10 mouse cellular contexts compared by ENCODE assay signal in genomic region chr13:60497714-60498400, GRCm38 (mm10).
A peak's percentile ranks its signal among the peaks of the same experiment; 100 is the strongest.
DNase-seq lines count a peak whose midpoint lies in the region; ATAC-seq and TF ChIP-seq lines count a peak whose summit lies in the region.
"Had no signal": no experiment of that assay in that cellular context is flagged by ENCODE, and none has a peak within 500 bp of the region (broad histone marks: within the 10 kb centered on the region; RNA-seq: fewer than 3 reads in every experiment).

No protein-coding gene starts in this region.

- H3K27ac ChIP-seq in intestine, embryonic 16.5 days (ENCODE audit: low read length): no peak overlapping the region
- peak overlapping the region; percentile 79 for H3K27ac ChIP-seq in liver, adult 2 months (replicated peaks; ENCODE audit: insufficient read depth, low read depth, low read length)
- H3K27ac ChIP-seq: heart, embryonic 13.5 days had no signal

- H3K27me3 ChIP-seq in intestine, embryonic 16.5 days (replicated peaks; ENCODE audit: control insufficient read depth, insufficient read depth, low read length): no peaks in the 10 kb centered on the region
- no peaks in the 10 kb centered on the region for H3K27me3 ChIP-seq in liver, adult 2 months (ENCODE audit: control insufficient read depth, insufficient read depth, low read length)
- H3K27me3 ChIP-seq: heart, embryonic 13.5 days had no signal

- H3K36me3 ChIP-seq in intestine, embryonic 16.5 days (ENCODE audit: control insufficient read depth, insufficient read depth, low read length): no peaks in the 10 kb centered on the region
- H3K36me3 ChIP-seq in liver, adult 2 months (ENCODE audit: control insufficient read depth, insufficient read depth, low read length): no peaks in the 10 kb centered on the region
- H3K36me3 ChIP-seq: heart, embryonic 13.5 days had no signal

- no peaks in the 10 kb centered on the region for H3K79me2 ChIP-seq in liver, adult 2 months (ENCODE audit: control insufficient read depth, insufficient read depth, low read length)

- no peak for TF ChIP-seq CTCF in liver, adult 2 months (IDR thresholded peaks at IDR 0.05; ENCODE audit: low read depth, low read length)

- H3K4me1 ChIP-seq in intestine, embryonic 16.5 days (ENCODE audit: control insufficient read depth, insufficient read depth, low read length): no peaks in the 10 kb centered on the region
- H3K4me1 ChIP-seq in liver, adult 2 months (ENCODE audit: control insufficient read depth, insufficient read depth, low read length): peaks cover 14% of the 10 kb centered on the region

- no peak for TF ChIP-seq POLR2A in liver, adult 2 months (IDR thresholded peaks at IDR 0.05; ENCODE audit: extremely low read depth, insufficient read depth, low read length)

- 0 out of 2 replicates have a peak overlapping the region, but pooled peaks have one; percentile 10 for H3K4me2 ChIP-seq in intestine, embryonic 16.5 days (ENCODE audit: low read depth, low read length)
- H3K4me2 ChIP-seq: heart, embryonic 13.5 days had no signal

- peak; percentile 41 for DNase-seq in adrenal gland, adult 2 months
- DNase-seq in adrenal gland, postnatal 25 days: no peak
- peak; percentile 17 for DNase-seq in ES-CJ7 (ENCODE audit: low read depth, low spot score)
- DNase-seq in liver, adult 2 months (ENCODE audit: extremely low read depth, low read depth, low spot score): peak; percentile 97
- DNase-seq in cerebellum, adult 9-10 months: no peak
- DNase-seq in cerebellum, adult 18-20 months: no peak
- no peak for DNase-seq in layer of hippocampus, adult 11-12 months (ENCODE audit: low spot score)
- DNase-seq: thymus, adult 2 months had no signal

- H3K4me3 ChIP-seq in intestine, embryonic 16.5 days (ENCODE audit: low read length): no peak overlapping the region
- H3K4me3 ChIP-seq in liver, adult 2 months (ENCODE audit: insufficient read depth, low read depth, low read length): peak overlapping the region; percentile 44
- H3K4me3 ChIP-seq: heart, embryonic 13.5 days had no signal

- H3K9me3 ChIP-seq in intestine, embryonic 16.5 days (ENCODE audit: control insufficient read depth, low read length): no peaks in the 10 kb centered on the region
- H3K9me3 ChIP-seq: heart, embryonic 13.5 days had no signal

- WGBS in intestine, embryonic 16.5 days: 18% methylated on average over 18 of the region's 18 CpGs
- 14% methylated on average over 18 of the region's 18 CpGs for WGBS in liver, adult 2 months

- ATAC-seq in intestine, embryonic 16.5 days: peak; percentile 33; the same call in 1 of the 2 replicates

- H3K9ac ChIP-seq in intestine, embryonic 16.5 days (ENCODE audit: low read depth, low read length): no peak overlapping the region
- peak overlapping the region; percentile 64 for H3K9ac ChIP-seq in liver, adult 2 months (ENCODE audit: low read depth, low read length)
- H3K9ac ChIP-seq: heart, embryonic 13.5 days had no signal

Comparison
In these comparisons a context has a peak if more than half of its experiments do, and no peak if none do; other contexts are left out.
1. DNase-seq: peak in adrenal gland, adult 2 months (single experiment), ES-CJ7 (single experiment) and liver, adult 2 months (single experiment); none in adrenal gland, postnatal 25 days (single experiment), cerebellum, adult 9-10 months (single experiment), cerebellum, adult 18-20 months (0 of 2) and layer of hippocampus, adult 11-12 months (single experiment).